Mouse (Mus musculus) granulocyte monocyte progenitor cell, adult 5-6 weeks (primary cell): Measurements from ENCODE around the gene Pla2g4f. TPM values are rescaled to one million over a fixed set of nuclear protein-coding genes. Genes with fewer than 3 reads are reported as not detected.

Experiments used
- ATAC-seq: replicated peaks from 2 replicates; pipeline ENCODE4 v1.8.0; 2016; ENCODE audit warnings: mild to moderate bottlenecking, moderate TSS enrichment, inconsistent platforms; ENCODE audit not compliant: poor library complexity, severe bottlenecking
- total RNA-seq, 2 experiments: library from RNA; stranded (forward) in 1 of 2; stranded (reverse) in 1 of 2; fragments of 200-712, 200-1000 nt in 1 of 2; fragments of >200 nt in 1 of 2; fragmentation: Nextera tagmentation in 1 of 2; gene quantifications; 2 replicates each; pipeline ENCODE4 v1.2.3; 2014 to 2017

The Pla2g4f gene
- total RNA-seq, 2 experiments from 2014 or later = not detected

DNA sequence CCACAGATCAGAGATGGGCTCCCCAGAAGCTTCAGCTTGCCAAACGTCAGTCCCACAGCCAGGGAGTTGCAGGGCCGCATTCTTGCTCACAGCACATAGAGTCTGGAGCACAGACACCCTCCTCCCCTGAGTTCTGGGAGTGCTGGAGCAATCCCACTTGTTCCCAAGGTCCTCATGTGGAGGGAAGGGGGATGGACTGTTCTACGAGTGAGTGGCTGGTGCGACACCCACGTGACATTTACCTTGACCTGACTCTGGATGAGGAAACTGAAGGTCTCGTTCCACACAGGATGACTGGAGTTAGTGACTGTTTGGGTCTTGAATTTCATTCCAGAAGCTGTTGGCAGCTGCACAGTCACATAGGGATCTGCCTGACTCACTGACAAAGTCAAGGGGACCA lies 30.4 kb downstream of the Pla2g4f start:
- ATAC-seq = no peak

DNA sequence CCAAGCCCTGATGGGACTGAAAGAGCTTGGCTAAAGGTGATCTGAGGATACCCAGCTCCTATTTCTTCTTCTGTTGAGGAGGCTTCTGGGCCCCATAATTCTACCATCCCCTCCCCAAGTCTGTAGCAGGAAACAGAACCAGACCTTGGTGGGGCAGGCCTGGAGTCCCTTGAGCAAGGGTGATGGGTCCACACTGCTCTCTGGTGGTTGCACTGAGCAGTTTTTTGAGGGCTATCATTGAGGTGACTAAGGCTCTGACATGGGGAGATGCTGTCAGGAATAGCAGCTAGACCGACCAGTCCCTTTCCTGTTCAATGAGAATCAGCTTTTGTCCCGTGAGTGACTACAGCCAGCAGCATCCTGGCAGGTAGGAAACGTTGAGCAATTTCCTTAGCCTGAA lies 32.7 kb downstream of the Pla2g4f start:
- ATAC-seq = no peak

DNA sequence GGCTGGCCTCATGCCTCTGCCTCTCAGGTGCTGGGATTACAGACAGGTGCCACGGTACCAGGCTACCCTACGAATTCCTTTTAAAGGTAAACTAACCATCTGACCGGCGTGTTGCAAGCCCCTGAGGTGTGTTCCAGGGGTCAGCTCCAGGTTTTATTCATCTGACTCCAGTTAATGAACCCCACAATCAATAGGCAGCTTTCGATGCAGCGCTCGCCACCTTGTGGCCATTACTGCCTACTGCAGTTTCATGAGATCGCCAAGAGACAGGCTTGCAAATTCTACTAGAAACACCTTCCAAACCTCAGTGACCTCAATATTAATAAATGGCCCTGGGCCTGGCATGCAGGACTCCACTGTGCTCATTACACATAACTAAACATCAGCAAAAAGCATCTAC lies 34.0 kb downstream of the Pla2g4f start:
- peak; percentile 61; the same call in 1 of the 2 replicates for ATAC-seq

DNA sequence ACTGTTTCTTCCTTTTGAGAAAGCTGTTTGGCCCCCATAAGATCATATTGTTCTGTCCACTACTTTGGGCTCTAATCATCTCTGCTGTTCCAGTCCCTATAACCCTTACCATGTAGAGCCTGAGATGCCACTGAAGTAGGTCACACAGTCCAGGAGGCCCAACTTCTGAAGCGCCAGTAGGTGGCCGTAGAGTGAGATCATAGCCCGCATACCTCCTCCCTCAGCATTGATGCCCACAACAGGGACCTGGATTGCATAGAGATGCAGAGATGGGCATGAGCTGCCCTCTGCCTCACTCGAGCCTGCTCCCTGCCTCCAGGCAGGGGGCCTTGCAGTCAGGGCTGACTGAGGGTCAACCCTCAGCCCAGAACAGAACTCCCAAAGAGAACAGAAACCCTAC lies 37.0 kb downstream of the Pla2g4f start:
- ATAC-seq = no peak

DNA sequence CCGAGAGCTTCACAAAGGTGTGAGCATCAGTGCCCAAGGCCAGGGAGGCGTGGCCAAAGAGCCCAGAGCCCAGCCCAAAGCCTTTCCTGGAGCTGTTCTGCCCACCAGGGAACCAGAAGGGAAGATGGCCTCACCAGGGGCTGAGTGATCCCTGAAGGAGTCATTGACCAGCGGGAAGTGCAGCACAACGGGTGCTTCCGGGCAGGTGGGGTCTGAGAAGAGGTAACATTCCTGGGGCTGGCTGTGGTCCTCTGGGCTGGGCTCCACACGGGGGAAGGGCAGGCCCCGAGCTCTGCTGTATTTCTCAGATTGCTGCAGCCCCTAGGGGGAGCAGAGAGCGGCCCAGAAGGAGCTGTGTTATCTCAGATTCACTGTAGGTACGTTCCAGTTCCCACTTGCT lies 45.3 kb downstream of the Pla2g4f start:
- ATAC-seq = no peak

DNA sequence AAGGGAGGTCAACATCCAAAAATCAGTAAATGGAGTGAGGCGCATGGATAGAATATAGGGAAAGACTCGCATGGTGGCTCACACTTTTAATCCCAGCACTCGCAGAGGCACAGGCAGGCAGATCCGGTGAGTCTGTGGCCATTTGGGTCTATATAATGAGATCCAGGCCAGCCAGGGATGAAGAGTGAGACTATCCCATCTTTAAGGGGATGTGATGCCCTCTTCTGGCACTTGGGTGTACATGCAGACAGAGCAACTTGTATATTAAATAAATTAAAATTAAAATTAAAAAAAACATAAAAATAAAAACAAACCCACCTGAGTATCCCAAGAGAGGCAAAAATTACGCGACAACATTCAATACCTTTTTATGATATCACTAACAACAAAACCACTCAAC lies 48.4 kb downstream of the Pla2g4f start:
- ATAC-seq = no peak

DNA sequence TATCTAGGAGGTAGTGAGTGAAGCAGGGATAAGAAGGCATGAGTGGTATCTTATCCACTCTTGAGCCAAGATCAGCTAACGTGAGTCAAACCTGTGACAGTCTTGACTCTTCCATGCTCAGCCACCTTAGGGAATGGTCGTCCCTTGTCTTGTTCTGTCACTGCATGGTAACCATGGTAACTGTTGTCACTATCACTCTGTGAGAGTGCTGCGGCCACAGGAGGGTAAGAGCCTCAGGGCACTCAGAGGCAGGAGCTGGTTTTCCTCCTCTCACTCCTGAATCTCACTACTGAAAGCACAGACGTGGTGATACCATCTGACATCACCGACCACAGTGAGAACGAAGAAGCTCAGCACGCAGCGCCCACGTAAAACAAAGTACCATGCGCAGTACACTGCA lies 49.1 kb downstream of the Pla2g4f start:
- no peak for ATAC-seq

DNA sequence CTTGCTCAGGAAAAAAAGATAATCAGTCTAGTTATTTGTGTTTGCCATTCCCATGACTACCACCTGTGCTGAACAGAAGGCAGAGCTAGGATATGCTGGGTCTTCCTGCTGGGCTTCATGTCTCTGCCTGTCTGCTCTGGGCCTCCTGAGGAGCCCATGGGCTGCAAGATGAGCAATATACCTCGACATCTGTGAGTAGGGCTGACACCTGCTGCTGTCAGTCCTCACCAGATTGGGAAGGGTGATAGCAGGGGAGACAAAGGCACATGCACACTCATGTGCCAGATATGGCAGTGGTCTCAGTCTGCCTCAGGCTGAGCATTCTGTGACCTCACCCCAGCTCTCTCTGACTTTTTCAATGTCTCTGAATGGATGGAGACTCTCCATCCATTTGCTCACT lies 51.1 kb downstream of the Pla2g4f start:
- no peak for ATAC-seq

DNA sequence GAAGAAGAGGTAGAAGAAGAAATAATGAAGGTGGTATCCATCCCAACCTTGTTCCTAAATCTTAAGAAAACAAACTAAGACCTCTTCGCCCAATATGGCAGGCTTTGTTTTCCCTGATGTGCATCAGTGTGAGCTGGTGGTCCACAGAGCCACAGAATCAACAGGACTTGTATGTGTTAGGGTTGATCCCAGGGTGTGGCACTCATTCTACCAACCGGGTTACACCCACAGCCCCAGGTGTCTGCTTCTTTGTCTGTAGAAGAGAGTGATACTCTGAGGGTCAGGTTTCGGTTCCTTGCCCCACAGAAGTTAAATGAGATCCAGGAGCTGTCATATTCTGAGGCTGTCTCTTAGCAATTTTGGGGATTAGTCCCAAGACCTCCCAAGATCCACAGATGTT lies 52.6 kb downstream of the Pla2g4f start:
- ATAC-seq = no peak

DNA sequence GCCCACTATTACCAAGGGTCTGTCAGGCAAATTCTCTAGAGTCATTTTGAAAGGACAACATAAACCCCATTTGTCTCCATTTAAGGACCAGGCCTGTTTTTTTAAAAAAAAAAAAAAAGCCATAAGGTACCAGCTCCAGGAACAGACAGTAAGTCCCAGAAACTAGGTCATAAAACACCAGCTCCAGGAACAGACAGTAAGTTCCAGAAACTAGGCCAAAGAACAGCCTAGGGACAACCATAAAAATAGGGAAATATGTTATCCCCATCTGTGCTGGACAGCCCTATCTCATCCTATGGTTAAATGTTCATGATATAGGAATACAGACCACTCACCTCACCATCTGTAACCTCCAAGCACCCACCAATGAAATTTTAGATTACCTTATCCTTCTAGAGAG lies 57.7 kb downstream of the Pla2g4f start:
- no peak for ATAC-seq

DNA sequence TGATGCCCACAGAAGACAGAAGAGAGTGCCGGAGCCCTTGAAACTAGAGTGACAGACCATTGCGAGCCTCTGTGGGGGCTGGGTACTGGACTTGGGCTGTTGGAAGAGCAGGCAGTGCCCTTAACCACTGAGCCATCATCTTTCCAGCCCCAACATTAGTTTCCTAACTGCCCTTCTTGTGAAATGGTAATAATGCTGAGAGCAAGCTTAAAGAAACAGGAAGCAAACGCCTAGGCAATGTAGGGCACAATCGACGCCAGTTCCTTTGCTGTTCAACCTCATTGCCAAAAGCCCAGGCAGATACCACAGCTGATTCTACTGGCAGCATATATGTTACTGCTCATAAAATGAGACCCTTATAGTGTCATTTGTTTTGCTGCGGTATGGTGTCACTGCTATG lies 61.3 kb downstream of the Pla2g4f start:
- ATAC-seq = peak; percentile 93

Other genes starting within 250 kb of the Pla2g4f start
- gene Ehd4, start 159.6 kb downstream of the Pla2g4f start, total RNA-seq (2014; fragmentation: Nextera tagmentation) = 27.0 and 33.4 TPM in 2 replicates
- 29.4 and 30.3 TPM in 2 replicates for gene Ehd4, start 159.6 kb downstream of the Pla2g4f start, total RNA-seq (2017)
- gene Pla2g4e, start 68.8 kb downstream of the Pla2g4f start, total RNA-seq (2014; fragmentation: Nextera tagmentation) = not detected in 2 replicates
- gene Pla2g4e, start 68.8 kb downstream of the Pla2g4f start, total RNA-seq (2017) = not detected in 2 replicates
- not detected in 2 replicates for gene Pla2g4d, start 25.0 kb downstream of the Pla2g4f start, total RNA-seq (2014; fragmentation: Nextera tagmentation)
- not detected in 2 replicates for gene Pla2g4d, start 25.0 kb downstream of the Pla2g4f start, total RNA-seq (2017)
- gene Vps39, start 39.0 kb upstream of the Pla2g4f start, total RNA-seq (2014; fragmentation: Nextera tagmentation) = 30.1 and 55.0 TPM in 2 replicates
- gene Vps39, start 39.0 kb upstream of the Pla2g4f start, total RNA-seq (2017) = 37.1 and 39.2 TPM in 2 replicates
- gene Ganc, start 89.7 kb upstream of the Pla2g4f start, total RNA-seq (2014; fragmentation: Nextera tagmentation) = 16.9 and 36.3 TPM in 2 replicates
- 20.1 and 33.1 TPM in 2 replicates for gene Ganc, start 89.7 kb upstream of the Pla2g4f start, total RNA-seq (2017)
- 24.8 and 27.8 TPM in 2 replicates for gene Tmem87a, start 89.9 kb upstream of the Pla2g4f start, total RNA-seq (2014; fragmentation: Nextera tagmentation)
- gene Tmem87a, start 89.9 kb upstream of the Pla2g4f start, total RNA-seq (2017) = 52.1 and 74.8 TPM in 2 replicates
- gene Capn3, start 141.9 kb upstream of the Pla2g4f start, total RNA-seq (2014; fragmentation: Nextera tagmentation) = 1.4 TPM in 1 of 2 replicates, not detected in the other
- 1.4 and 1.6 TPM in 2 replicates for gene Capn3, start 141.9 kb upstream of the Pla2g4f start, total RNA-seq (2017)
- gene Zfp106, start 249.7 kb upstream of the Pla2g4f start, total RNA-seq (2014; fragmentation: Nextera tagmentation) = 110 and 113 TPM in 2 replicates
- 139 and 142 TPM in 2 replicates for gene Zfp106, start 249.7 kb upstream of the Pla2g4f start, total RNA-seq (2017)